Mouse (Mus musculus) small intestine, adult 2 months (tissue): Measurements from ENCODE around the gene Ccl25. TPM values are rescaled to one million over a fixed set of nuclear protein-coding genes. Genes with fewer than 3 reads are reported as not detected.

Source experiments
- H3K27ac ChIP-seq: fragments of 200-500 bp; 2 replicates; pipeline ENCODE4 v1.5.1; 2012; ENCODE audit warnings: low read depth, low read length, control low read depth, inconsistent platforms; ENCODE audit not compliant: insufficient read depth
- H3K27me3 ChIP-seq: fragments of 200-500 bp; 2 replicates; pipeline ENCODE4 v1.6.1; 2012; ENCODE audit warnings: mild to moderate bottlenecking, moderate library complexity, low read length, inconsistent platforms; ENCODE audit not compliant: control insufficient read depth, insufficient read depth
- H3K36me3 ChIP-seq: fragments of 200-500 bp; 2 replicates; pipeline ENCODE4 v1.6.1; 2012; ENCODE audit warnings: mild to moderate bottlenecking, low read length, control low read depth, inconsistent platforms; ENCODE audit not compliant: control insufficient read depth, insufficient read depth
- H3K4me1 ChIP-seq: fragments of 200-500 bp; 2 replicates; pipeline ENCODE4 v1.6.1; 2012; ENCODE audit warnings: low read length, inconsistent platforms, mixed read lengths; ENCODE audit not compliant: control insufficient read depth, insufficient read depth, insufficient read length
- H3K4me3 ChIP-seq: fragments of 200-500 bp; 2 replicates; pipeline ENCODE4 v1.5.1; 2012; ENCODE audit warnings: low read depth, mild to moderate bottlenecking, control low read depth, inconsistent platforms, low read length, moderate library complexity
- CTCF ChIP-seq: fragments of 200-500 bp; IDR thresholded peaks from 2 replicates; pipeline ENCODE4 v1.5.1; 2012; ENCODE audit warnings: low read depth, mild to moderate bottlenecking, control low read depth, inconsistent platforms, low read length, moderate library complexity, mixed read lengths; ENCODE audit not compliant: insufficient replicate concordance, insufficient read length; ENCODE audit errors: extremely low read depth
- POLR2A ChIP-seq: fragments of 200-500 bp; IDR thresholded peaks from 2 replicates; pipeline ENCODE4 v1.6.1; 2012; ENCODE audit warnings: low read depth, mild to moderate bottlenecking, control low read depth, inconsistent platforms, low read length, moderate library complexity
- WGBS: fragments of 180-500 bp; shearing (Covaris S2); methylation state at CpG from one replicate; pipeline ENCODE4 v1.1.7; 2018; 5-methylcytosine and 5-hydroxymethylcytosine counted together
- polyA plus RNA-seq: library from polyadenylated mRNA; depleted of rRNA; stranded (reverse); fragments of >200 nt; gene quantifications from 2 replicates; pipeline ENCODE4 v1.2.3, GENCODE M21; 2012

The Ccl25 gene
- polyA plus RNA-seq, 1 experiment = 180 TPM

DNA sequence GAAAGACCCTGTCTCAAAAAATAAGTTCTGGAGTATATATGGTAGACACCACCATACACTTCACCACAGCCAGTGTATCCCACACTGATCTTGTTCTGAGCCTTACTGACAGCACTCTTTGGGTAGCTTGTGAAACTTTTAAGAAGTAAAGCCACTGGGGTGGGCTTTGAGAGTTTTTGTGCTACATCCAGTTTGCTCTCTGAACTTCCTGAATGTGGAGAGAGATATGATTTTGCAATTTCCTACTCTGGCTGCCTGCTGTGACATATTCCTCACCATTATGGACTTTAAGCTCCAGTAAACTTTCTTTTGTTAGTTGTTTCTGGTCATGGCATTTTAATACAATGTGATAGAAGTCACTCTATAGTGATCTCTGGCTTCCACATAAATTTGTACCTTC is 12.9 kb upstream of the Ccl25 start:
- TF ChIP-seq CTCF = no peak
- no peak for TF ChIP-seq POLR2A

DNA sequence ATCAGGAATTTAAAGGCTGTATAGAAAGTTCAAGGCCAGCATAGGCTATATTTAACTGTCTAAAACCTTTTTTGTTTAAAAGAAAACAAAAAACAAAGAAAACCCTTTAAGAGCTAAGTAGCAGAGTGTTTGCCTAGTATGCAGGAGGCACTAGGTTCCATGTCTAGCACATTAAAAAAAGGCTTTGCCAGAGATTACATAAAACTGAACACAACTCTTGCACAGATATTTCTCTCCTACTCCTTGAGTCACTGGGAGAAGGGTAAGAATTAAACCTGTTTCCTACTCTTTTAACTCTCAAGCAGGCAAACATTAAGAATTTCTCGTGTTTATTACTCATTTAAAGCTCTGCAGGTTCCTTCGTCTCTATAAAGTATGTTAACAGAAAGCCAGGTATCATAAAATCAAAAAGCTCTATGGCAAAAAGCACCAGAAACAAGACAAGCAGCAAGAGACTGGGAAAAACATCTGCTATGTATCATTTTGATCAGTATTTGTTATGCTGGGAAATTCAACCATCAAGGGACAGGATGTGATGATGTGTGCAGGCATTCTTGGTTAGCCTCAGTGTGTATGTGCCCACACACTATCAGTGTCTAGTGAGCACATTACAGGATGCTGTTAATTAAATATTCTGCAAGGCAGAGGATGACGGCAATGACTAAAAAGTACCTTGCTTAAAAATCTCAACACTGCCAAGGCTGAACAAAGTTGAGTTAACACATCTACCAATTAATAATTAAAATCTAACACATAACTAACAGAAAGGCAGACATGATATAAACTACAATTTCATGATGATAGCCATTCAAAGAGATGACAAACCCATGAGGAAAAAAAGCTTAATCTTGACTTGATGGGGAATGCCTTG is 11.5 kb upstream of the Ccl25 start:
- WGBS = 40% methylated on average over 3 of the region's 3 CpGs
- H3K4me3 ChIP-seq = no peak overlapping the region
- H3K4me1 ChIP-seq = peaks cover 2% of the 10 kb centered on the region; the same call in 1 of the 2 replicates
- no peaks in the 10 kb centered on the region for H3K27me3 ChIP-seq
- TF ChIP-seq CTCF (no peak), POLR2A (no peak)
- no peak overlapping the region for H3K27ac ChIP-seq
- peaks cover 27% of the 10 kb centered on the region for H3K36me3 ChIP-seq

More for the DNA sequence above, 12.9 kb upstream of the Ccl25 start:
- peaks cover 36% of the 10 kb centered on the region for H3K36me3 ChIP-seq
- H3K27ac ChIP-seq = no peak overlapping the region
- H3K4me3 ChIP-seq = no peak overlapping the region
- no peaks in the 10 kb centered on the region for H3K27me3 ChIP-seq
- H3K4me1 ChIP-seq = peaks cover 2% of the 10 kb centered on the region; the same call in 1 of the 2 replicates

DNA sequence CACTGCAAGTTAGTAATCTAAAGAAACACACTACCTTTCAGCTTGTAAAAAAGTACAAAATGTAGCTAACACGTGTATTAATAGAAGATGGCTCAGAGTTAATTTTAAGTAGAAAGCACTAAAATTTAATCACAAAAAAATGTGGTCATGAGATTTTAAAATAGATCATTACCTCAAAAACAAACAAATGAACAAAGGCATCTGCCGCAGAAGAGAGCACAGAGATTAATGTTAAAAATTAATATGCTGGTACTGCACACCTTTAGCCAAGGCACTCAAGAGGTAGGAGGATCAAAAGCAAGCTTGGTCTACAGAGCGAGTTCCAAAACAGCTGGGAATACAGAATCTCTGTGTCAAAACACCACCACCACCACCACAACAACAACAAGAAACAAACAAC is 10.2 kb upstream of the Ccl25 start:
- H3K4me1 ChIP-seq = peaks cover 12% of the 10 kb centered on the region
- H3K27ac ChIP-seq = no peak overlapping the region
- no peak overlapping the region for H3K4me3 ChIP-seq
- no peaks in the 10 kb centered on the region for H3K27me3 ChIP-seq
- TF ChIP-seq CTCF = no peak
- TF ChIP-seq POLR2A = no peak
- peaks cover 18% of the 10 kb centered on the region for H3K36me3 ChIP-seq
- whole genome bisulfite sequencing = 54% methylated on average over 3 of the region's 3 CpGs

DNA sequence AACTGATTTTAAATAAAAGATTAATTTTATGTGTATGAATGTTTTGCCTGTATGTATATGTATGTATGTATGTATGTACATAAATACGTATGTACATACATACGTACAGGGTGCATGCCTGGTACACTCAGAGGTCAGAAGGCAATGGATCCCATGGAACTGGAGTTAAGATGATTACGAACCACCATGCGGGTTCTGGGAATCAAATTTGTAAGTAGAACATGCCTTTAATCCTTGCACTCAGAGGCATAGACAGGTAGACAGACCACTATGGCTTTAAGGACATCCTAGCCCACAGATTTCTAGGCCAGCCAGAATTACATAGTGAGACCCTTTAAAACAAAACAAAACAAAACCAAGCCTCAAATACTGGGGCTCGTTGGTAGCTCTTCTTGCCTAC is 6.9 kb upstream of the Ccl25 start:
- peaks cover 22% of the 10 kb centered on the region for H3K4me1 ChIP-seq
- WGBS = 87% methylated on average over 5 of the region's 5 CpGs
- H3K4me3 ChIP-seq = no peak overlapping the region
- peaks cover 11% of the 10 kb centered on the region for H3K36me3 ChIP-seq
- H3K27ac ChIP-seq = no peak overlapping the region
- no peaks in the 10 kb centered on the region for H3K27me3 ChIP-seq
- TF ChIP-seq POLR2A (no peak), CTCF (no peak)

DNA sequence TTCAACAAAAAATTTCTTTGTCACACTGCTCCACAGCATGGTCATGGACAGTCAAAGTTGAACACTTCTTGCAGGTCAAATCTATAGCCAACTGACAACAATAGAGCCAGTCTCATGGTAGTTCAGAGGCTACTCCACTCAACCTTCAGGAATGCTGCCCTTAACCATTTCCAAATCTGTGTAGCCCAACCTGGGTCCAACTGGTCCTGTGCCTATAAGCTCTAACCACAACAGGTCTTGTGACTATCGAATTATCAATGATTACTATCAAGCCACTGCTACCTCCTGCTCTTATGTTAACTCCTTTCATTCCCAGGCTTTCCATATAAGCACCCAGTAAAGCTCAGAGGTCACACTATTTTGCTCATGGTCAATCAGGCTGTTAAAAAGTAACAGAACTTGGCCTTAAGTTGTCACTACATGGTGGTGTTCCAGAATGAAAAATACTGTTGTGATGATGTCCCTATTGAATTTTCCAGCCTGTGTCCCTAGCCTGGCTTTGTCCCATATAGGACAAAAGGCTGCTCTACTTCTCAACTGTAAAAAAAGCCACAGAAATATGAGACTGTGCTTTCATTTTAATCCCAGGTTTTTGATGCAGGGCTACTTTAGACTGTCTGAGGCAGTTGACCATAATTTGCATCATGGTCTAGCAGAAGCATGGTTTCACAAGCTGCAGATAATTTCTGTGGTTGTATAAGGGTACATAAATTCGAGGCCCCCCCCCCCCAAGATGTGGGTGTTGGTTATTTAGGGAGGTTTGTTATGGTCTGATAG is 6.0 kb upstream of the Ccl25 start:
- no peaks in the 10 kb centered on the region for H3K27me3 ChIP-seq
- TF ChIP-seq CTCF (no peak), POLR2A (no peak)
- no peak overlapping the region for H3K4me3 ChIP-seq
- WGBS = 22% methylated on average over 2 of the region's 2 CpGs
- peaks cover 11% of the 10 kb centered on the region for H3K36me3 ChIP-seq
- H3K27ac ChIP-seq = no peak overlapping the region
- peaks cover 26% of the 10 kb centered on the region for H3K4me1 ChIP-seq

DNA sequence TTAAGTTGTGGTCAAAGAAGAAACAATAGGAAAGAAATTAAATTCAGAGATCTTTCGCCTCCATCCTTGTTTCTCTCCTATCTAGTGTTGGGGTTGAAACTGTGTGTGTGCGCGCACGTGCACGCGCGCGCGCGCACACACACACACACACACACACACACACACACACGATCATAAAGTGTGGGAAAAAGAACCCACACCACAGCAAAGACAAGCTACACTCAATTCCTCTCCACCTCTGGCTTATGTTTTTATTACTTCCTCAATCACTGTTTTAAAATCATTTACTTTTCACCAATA is 5.5 kb upstream of the Ccl25 start:
- 39% methylated on average over 11 of the region's 11 CpGs for WGBS

DNA sequence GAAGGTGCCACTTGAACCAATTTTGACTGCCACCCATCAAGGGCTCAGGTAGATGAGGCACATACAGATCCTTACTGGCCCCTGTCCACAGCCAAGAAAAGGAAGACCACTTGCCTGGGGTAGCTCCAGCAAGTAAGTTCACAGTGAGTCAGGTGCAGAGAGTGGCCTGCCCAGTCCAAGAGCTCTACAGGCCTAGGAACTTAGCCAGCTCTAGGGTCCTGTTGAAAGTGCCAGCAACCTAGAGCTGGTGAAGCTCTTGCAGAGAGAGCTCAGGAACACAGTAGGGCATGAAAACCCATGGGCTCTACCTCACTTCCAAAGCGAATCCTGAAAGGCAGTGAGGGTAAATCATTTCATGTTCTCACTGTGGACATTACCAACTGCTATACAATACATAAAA is 4.6 kb upstream of the Ccl25 start:
- no peak overlapping the region for H3K27ac ChIP-seq
- H3K4me3 ChIP-seq = no peak overlapping the region
- peaks cover 23% of the 10 kb centered on the region for H3K4me1 ChIP-seq
- H3K36me3 ChIP-seq = peaks cover 11% of the 10 kb centered on the region
- H3K27me3 ChIP-seq = no peaks in the 10 kb centered on the region
- WGBS = 86% methylated on average over 1 of the region's 1 CpGs
- TF ChIP-seq POLR2A = no peak
- no peak for TF ChIP-seq CTCF

More for the DNA sequence above, 5.5 kb upstream of the Ccl25 start:
- H3K27ac ChIP-seq = no peak overlapping the region
- peaks cover 26% of the 10 kb centered on the region for H3K4me1 ChIP-seq
- no peaks in the 10 kb centered on the region for H3K27me3 ChIP-seq
- H3K36me3 ChIP-seq = peaks cover 11% of the 10 kb centered on the region
- no peak overlapping the region for H3K4me3 ChIP-seq
- TF ChIP-seq CTCF (no peak), POLR2A (no peak)
